Mouse (Mus musculus) heart, embryonic 16.5 days (tissue): ENCODE results near the gene BC004004. TPM values are rescaled to one million over a fixed set of nuclear protein-coding genes. Genes with fewer than 3 reads are reported as not detected.

Experiments
- ATAC-seq: fragments of 200-750 bp; cut with Nextera tagmentation; replicated peaks from 2 replicates; pipeline ENCODE4 v1.8.0; 2017; ENCODE audit warnings: moderate number of reproducible peaks; ENCODE audit not compliant: insufficient read depth, low FRiP score; ENCODE audit errors: extremely low read depth
- H3K27ac ChIP-seq: fragments of 300-500 bp; sonication (generic); 2 replicates; pipeline ENCODE4 v1.5.1; 2014; ENCODE audit warnings: mild to moderate bottlenecking, low read length, control low read depth, moderate library complexity
- H3K27me3 ChIP-seq: fragments of 300-500 bp; sonication (generic); 2 replicates; pipeline ENCODE4 v1.6.1; 2014; ENCODE audit warnings: low read length, mixed read lengths; ENCODE audit not compliant: control insufficient read depth, insufficient read depth
- H3K36me3 ChIP-seq: fragments of 300-500 bp; sonication (generic); 2 replicates; pipeline ENCODE4 v1.6.1; 2014; ENCODE audit not compliant: control insufficient read depth, insufficient read depth
- H3K4me1 ChIP-seq: fragments of 300-500 bp; sonication (generic); 2 replicates; pipeline ENCODE4 v1.6.1; 2014; ENCODE audit warnings: low read length, mixed read lengths; ENCODE audit not compliant: control insufficient read depth, insufficient read depth
- H3K4me2 ChIP-seq: fragments of 300-500 bp; sonication (generic); 2 replicates; pipeline ENCODE4 v1.6.1; 2014; ENCODE audit warnings: low read depth, mild to moderate bottlenecking, control low read depth, low read length
- H3K4me3 ChIP-seq: fragments of 300-500 bp; sonication (generic); 2 replicates; pipeline ENCODE4 v1.5.1; 2014; ENCODE audit warnings: mild to moderate bottlenecking, control low read depth, low read length
- H3K9ac ChIP-seq: fragments of 300-500 bp; sonication (generic); 2 replicates; pipeline ENCODE4 v1.6.1; 2014; ENCODE audit warnings: low read length, control low read depth
- H3K9me3 ChIP-seq: fragments of 300-500 bp; sonication (generic); replicated peaks from 2 replicates; pipeline ENCODE4 v1.6.1; 2016; ENCODE audit warnings: low read length; ENCODE audit not compliant: control insufficient read depth
- WGBS: fragments of 180-500 bp; shearing (Covaris S2); extraction: QIAGEN DNeasy Blood & Tissue Kit; methylation state at CpG from one replicate; pipeline ENCODE4 v1.1.7; 2014; 5-methylcytosine and 5-hydroxymethylcytosine counted together
- polyA plus RNA-seq: library from polyadenylated mRNA; unstranded; fragments of >200 nt; fragmentation: Nextera tagmentation; extraction: Ambion mirVana; gene quantifications from 2 replicates; pipeline ENCODE4 v1.2.1, GENCODE M21; 2015

Gene BC004004
- polyA plus RNA-seq = 95.4 and 96.8 TPM in 2 replicates

DNA sequence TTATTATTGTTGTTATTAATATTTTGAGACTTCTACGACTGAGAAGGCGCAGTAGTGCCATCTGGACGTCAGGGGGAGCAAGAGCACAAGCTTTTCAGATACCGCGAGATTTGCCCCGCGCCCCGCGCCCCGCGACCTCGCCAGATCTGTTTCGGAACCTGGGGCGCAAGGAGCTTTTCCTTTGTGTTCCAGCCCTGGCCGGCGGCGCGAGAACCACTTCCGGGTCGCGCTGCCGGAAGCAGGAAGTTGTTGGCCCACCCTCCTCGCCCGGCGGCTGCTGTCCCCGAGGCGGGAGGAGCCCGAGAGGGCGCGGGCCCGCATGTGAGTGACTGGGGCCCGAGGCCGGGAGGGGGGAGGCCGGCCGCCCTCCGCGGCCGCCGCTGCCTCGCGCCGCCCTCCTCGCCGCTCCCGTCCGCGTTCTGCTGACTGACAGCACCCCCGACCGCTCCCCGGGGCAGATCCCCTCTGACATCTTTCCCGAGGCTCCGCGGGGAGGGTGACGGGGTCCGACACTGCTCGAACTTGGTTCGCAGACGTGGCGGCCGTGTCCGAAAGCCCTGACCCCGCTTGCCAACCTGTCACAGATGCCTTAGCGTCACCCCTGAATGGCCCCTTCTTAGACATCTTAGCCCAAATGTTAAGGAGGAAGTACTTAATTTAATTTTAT is at the start of gene BC004004:
TSS of gene BC004004 (plus strand) at position 107 of the 667 bp plus-strand sequence.
- H3K27ac ChIP-seq = peak within 1 kb of the TSS; percentile 91
- peak within 1 kb of the TSS; percentile 90 for H3K9ac ChIP-seq
- WGBS = under 1% methylated on average over 61 of the region's 63 CpGs
- H3K4me3 ChIP-seq = peak within 1 kb of the TSS; percentile 75
- H3K27me3 ChIP-seq = no peaks in the 10 kb centered on the region
- H3K36me3 ChIP-seq = no peaks in the 10 kb centered on the region
- peaks cover 21% of the 10 kb centered on the region for H3K4me1 ChIP-seq
- peak; percentile 83 for ATAC-seq
- H3K9me3 ChIP-seq = no peaks in the 10 kb centered on the region
- peak within 1 kb of the TSS; percentile 63 for H3K4me2 ChIP-seq

- H3K4me1 ChIP-seq = no peaks in the 10 kb centered on the region
- no peak overlapping the region for H3K4me3 ChIP-seq
- WGBS = 71% methylated on average over 14 of the region's 14 CpGs
- no peak overlapping the region for H3K27ac ChIP-seq
- no peaks in the 10 kb centered on the region; the same call in 1 of the 2 replicates for H3K27me3 ChIP-seq
- no peaks in the 10 kb centered on the region for H3K36me3 ChIP-seq
- ATAC-seq = no peak
- no peak overlapping the region for H3K9ac ChIP-seq
- no peak overlapping the region for H3K4me2 ChIP-seq
- H3K9me3 ChIP-seq = no peaks in the 10 kb centered on the region
These were observed 48.0 kb upstream of the BC004004 start for GRCm38 (mm10) chr17:29220631-29221030.

DNA sequence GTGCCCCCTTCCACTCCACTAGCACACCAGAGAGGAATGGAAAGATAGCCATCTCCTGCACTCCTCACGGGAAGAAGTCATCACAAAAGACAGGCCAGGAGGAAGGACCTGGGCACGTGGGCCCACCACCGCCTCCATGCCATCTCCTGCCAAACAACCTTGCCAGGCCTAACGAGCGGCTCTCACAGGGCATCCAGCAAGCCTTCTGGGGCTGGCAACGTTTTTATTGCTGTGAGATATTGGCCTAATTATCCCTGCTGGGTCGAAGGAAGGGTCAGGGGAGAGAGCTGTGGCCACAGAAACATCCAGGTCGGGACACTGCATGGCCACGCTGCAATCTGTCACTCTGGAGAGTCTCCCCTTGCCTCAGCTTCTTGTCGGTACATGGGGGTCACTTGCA is 37.5 kb upstream of the BC004004 start:
- Histone ChIP-seq H3K4me2 (no peak overlapping the region), H3K36me3 (no peaks in the 10 kb centered on the region), H3K9me3 (no peaks in the 10 kb centered on the region), H3K27me3 (peaks cover 8% of the 10 kb centered on the region; the same call in 1 of the 2 replicates), H3K27ac (no peak overlapping the region), H3K9ac (no peak overlapping the region), H3K4me3 (no peak overlapping the region), H3K4me1 (no peaks in the 10 kb centered on the region)
- WGBS = 80% methylated on average over 10 of the region's 10 CpGs
- ATAC-seq = no peak

- Histone ChIP-seq H3K27ac (no peak overlapping the region), H3K4me3 (no peak overlapping the region), H3K36me3 (no peaks in the 10 kb centered on the region), H3K9me3 (no peaks in the 10 kb centered on the region), H3K9ac (no peak overlapping the region), H3K4me2 (peak overlapping the region; percentile 2; the same call in 1 of the 2 replicates), H3K27me3 (peaks cover 36% of the 10 kb centered on the region), H3K4me1 (peaks cover 8% of the 10 kb centered on the region; the same call in 1 of the 2 replicates)
- ATAC-seq = no peak
- 47% methylated on average over 7 of the region's 7 CpGs for WGBS
These were observed 32.5 kb upstream of the BC004004 start for GRCm38 (mm10) chr17:29236111-29236510.

DNA sequence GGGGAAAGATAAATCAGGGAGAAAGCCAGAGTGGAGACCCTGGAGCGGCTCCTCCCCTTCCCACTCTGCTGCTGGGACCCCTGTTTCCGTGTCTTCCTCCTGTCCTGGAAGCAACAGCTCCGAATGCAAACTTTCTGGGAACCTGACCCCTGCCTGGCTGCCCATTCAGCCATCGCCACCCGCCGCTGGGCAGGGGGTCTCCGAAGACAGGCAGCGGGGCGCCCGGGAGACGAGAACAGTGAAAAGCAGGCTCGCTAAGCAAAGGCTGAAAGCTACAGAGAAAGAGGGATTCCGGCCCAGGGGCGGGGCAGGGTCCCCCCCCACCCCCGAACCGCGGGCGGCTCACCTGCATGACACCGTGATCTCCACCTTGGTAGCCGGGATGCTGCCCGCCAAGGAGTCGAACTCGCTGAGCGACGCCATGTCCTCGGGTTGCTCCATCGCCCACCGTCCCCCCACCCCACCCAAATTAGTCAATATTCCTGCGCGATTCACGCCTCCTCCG is 31.3 kb upstream of the BC004004 start:
- Histone ChIP-seq H3K4me3 (peak overlapping the region; percentile 68), H3K27ac (no peak overlapping the region; the same call in 1 of the 2 replicates)
- WGBS = 3% methylated on average over 32 of the region's 32 CpGs

GRCm38 (mm10) chr17:29237772-29238420 is 30.7 kb upstream of the BC004004 start, which contains the start of gene Cpne5:
Gene Cpne5, minus strand, starts transcription at chr17:29238167.
- peak; percentile 51 for ATAC-seq
- Histone ChIP-seq H3K27ac (peak within 1 kb of the TSS; percentile 8; the same call in 1 of the 2 replicates), H3K9ac (peak within 1 kb of the TSS; percentile 74), H3K9me3 (no peaks in the 10 kb centered on the region), H3K27me3 (peaks cover 36% of the 10 kb centered on the region), H3K4me2 (peak within 1 kb of the TSS; percentile 99), H3K4me1 (peaks cover 8% of the 10 kb centered on the region; the same call in 1 of the 2 replicates), H3K4me3 (peak within 1 kb of the TSS; percentile 68), H3K36me3 (no peaks in the 10 kb centered on the region)
- WGBS = under 1% methylated on average over 68 of the region's 73 CpGs

More for the DNA sequence above, 31.3 kb upstream of the BC004004 start:
- Histone ChIP-seq H3K9me3 (no peaks in the 10 kb centered on the region), H3K4me2 (peak overlapping the region; percentile 99), H3K27me3 (peaks cover 36% of the 10 kb centered on the region), H3K4me1 (peaks cover 8% of the 10 kb centered on the region; the same call in 1 of the 2 replicates), H3K9ac (peak overlapping the region; percentile 74), H3K36me3 (no peaks in the 10 kb centered on the region)
- ATAC-seq = no peak

- Histone ChIP-seq H3K27me3 (peaks cover 36% of the 10 kb centered on the region), H3K9ac (peak overlapping the region; percentile 74), H3K36me3 (no peaks in the 10 kb centered on the region), H3K4me3 (peak overlapping the region; percentile 68), H3K4me2 (peak overlapping the region; percentile 99), H3K9me3 (no peaks in the 10 kb centered on the region), H3K27ac (no peak overlapping the region), H3K4me1 (peaks cover 8% of the 10 kb centered on the region; the same call in 1 of the 2 replicates)
- WGBS = 5% methylated on average over 23 of the region's 23 CpGs
- ATAC-seq = no peak
These were observed 30.1 kb upstream of the BC004004 start for GRCm38 (mm10) chr17:29238421-29238945.

DNA sequence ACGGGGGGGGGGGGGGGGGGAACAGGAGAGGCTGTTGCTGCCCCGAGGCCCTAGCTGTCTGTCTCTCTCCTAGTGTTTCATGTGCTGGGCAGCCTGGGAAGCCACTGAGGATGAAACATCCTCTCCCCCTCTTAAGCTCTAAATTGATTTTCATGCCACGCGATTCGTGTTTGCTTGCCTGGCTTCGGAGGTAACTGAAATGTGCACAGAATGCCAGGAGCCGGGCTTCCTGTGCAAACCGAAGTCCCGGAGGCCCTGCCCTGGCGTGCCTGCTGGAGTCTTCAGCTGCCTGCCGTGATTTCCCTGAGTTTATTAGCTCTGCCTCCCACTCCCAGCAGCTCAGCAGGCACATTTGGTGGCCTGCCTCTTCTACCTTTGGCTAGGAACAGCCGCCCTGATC is 23.7 kb upstream of the BC004004 start:
- peaks cover 36% of the 10 kb centered on the region for H3K4me1 ChIP-seq
- H3K9ac ChIP-seq = no peak overlapping the region
- no peak for ATAC-seq
- H3K9me3 ChIP-seq = no peaks in the 10 kb centered on the region
- 39% methylated on average over 11 of the region's 12 CpGs for WGBS
- no peak overlapping the region for H3K4me3 ChIP-seq
- no peak overlapping the region for H3K4me2 ChIP-seq
- H3K27ac ChIP-seq = no peak overlapping the region
- no peaks in the 10 kb centered on the region for H3K36me3 ChIP-seq
- H3K27me3 ChIP-seq = no peaks in the 10 kb centered on the region; the same call in 1 of the 2 replicates
